Mouse (Mus musculus) cortical plate, adult 2 months (tissue): ENCODE results near the gene Fam107b.

Source experiments
- CTCF ChIP-seq: fragments of 200-500 bp; IDR thresholded peaks from 2 replicates; pipeline ENCODE4 v1.5.1; 2011; ENCODE audit warnings: mild to moderate bottlenecking, control low read depth, low read length; ENCODE audit not compliant: insufficient read depth; ENCODE audit errors: extremely low read depth
- POLR2A ChIP-seq: fragments of 200-500 bp; IDR thresholded peaks from 2 replicates; pipeline ENCODE4 v1.6.1; 2011; ENCODE audit warnings: mild to moderate bottlenecking, low read length, control low read depth; ENCODE audit not compliant: insufficient read depth; ENCODE audit errors: extremely low read depth

GRCm38 (mm10) chr2:3742519-3742918 lies 172.2 kb downstream of the Fam107b start:
- TF ChIP-seq CTCF (no peak), POLR2A (no peak)
